ENCODE assay signal across 8 mouse cellular contexts in genomic region chrX:64275501-64276289, GRCm38 (mm10). TPM values are rescaled to one million over a fixed set of nuclear protein-coding genes. Genes with fewer than 3 reads are reported as not detected.
DNase-seq lines count a peak whose midpoint lies in the region; ATAC-seq and TF ChIP-seq lines count a peak whose summit lies in the region.

No protein-coding gene starts in this region.

- no peak for TF ChIP-seq CTCF in gastrocnemius, adult 2 months (IDR thresholded peaks at IDR 0.05)
- no peak for TF ChIP-seq CTCF in cerebellum, adult 2 months (IDR thresholded peaks at IDR 0.05; ENCODE audit: borderline replicate concordance, insufficient read depth, low read depth, low read length)
- TF ChIP-seq CTCF in forebrain, postnatal 0 days (IDR thresholded peaks at IDR 0.05; ENCODE audit: low read depth) = peak; percentile 14; the same call in 1 of the 2 replicates
- no peak for TF ChIP-seq CTCF in thymus, adult 2 months (IDR thresholded peaks at IDR 0.05; ENCODE audit: borderline replicate concordance, control insufficient read depth, extremely low read depth, insufficient read depth, low read length, poor library complexity)

- H3K27me3 ChIP-seq in cerebellum, adult 2 months (ENCODE audit: control insufficient read depth, insufficient read depth, low read length) = no peaks in the 10 kb centered on the region
- no peaks in the 10 kb centered on the region for H3K27me3 ChIP-seq in forebrain, postnatal 0 days (ENCODE audit: insufficient read depth, low read length)
- H3K27me3 ChIP-seq in thymus, adult 2 months (ENCODE audit: control insufficient read depth, insufficient read depth, low read length) = no peaks in the 10 kb centered on the region

- H3K4me3 ChIP-seq in gastrocnemius, adult 2 months = peak overlapping the region; percentile 46
- H3K4me3 ChIP-seq in cerebellum, adult 2 months (replicated peaks; ENCODE audit: insufficient read depth, low read depth, low read length) = peak overlapping the region; percentile 98
- peak overlapping the region; percentile 51 for H3K4me3 ChIP-seq in forebrain, postnatal 0 days (ENCODE audit: low read depth, low read length)
- H3K4me3 ChIP-seq in thymus, adult 2 months (ENCODE audit: control insufficient read depth, insufficient read depth, low read length) = no peak overlapping the region

- intact Hi-C loops in gastrocnemius, adult 2 months (cut with DNase I) = no loop called here
- intact Hi-C loops in left cerebral cortex, postnatal 25 days (cut with DNase I) = no loop called here

- DNase-seq in gastrocnemius, adult 2 months = no peak
- no peak for DNase-seq in gastrocnemius, postnatal 25 days
- peak; percentile 51 to 60 for DNase-seq in cerebellum, adult 2 months
- peak; percentile 34 for DNase-seq in forebrain, postnatal 0 days
- DNase-seq in left cerebral cortex, postnatal 25 days (ENCODE audit: low spot score in 2 of 2) = peak; percentile 35 to 48
- peak; percentile 23 for DNase-seq in right cerebral cortex, adult 18-20 months
- DNase-seq in thymus, adult 2 months = no peak
- DNase-seq in yolk sac, embryonic 10.5 days (ENCODE audit: low spot score) = no peak

- peak overlapping the region; percentile 51 for H3K4me2 ChIP-seq in forebrain, postnatal 0 days (ENCODE audit: low read depth)

- no peak for TF ChIP-seq POLR2A in cerebellum, adult 2 months (IDR thresholded peaks at IDR 0.05; ENCODE audit: borderline replicate concordance, insufficient read depth, low read length)
- TF ChIP-seq POLR2A in thymus, adult 2 months (IDR thresholded peaks at IDR 0.05; ENCODE audit: control insufficient read depth, extremely low read depth, insufficient read depth, low read length, poor library complexity) = no peak

- no peaks in the 10 kb centered on the region for H3K36me3 ChIP-seq in forebrain, postnatal 0 days (ENCODE audit: insufficient read depth)
- H3K36me3 ChIP-seq in thymus, adult 2 months (ENCODE audit: control insufficient read depth, insufficient read depth, low read length) = no peaks in the 10 kb centered on the region

- H3K9ac ChIP-seq in forebrain, postnatal 0 days = peak overlapping the region; percentile 58

- H3K4me1 ChIP-seq in cerebellum, adult 2 months (ENCODE audit: control insufficient read depth, insufficient read depth, low read length) = peaks cover 6% of the 10 kb centered on the region; the same call in 1 of the 2 replicates
- no peaks in the 10 kb centered on the region for H3K4me1 ChIP-seq in forebrain, postnatal 0 days (ENCODE audit: insufficient read depth)
- no peaks in the 10 kb centered on the region for H3K4me1 ChIP-seq in thymus, adult 2 months (replicated peaks; ENCODE audit: control insufficient read depth, insufficient read depth, low read length)

- peak; percentile 68 for ATAC-seq in forebrain, postnatal 0 days

- H3K27ac ChIP-seq in gastrocnemius, adult 2 months = no peak overlapping the region
- peak overlapping the region; percentile 96 for H3K27ac ChIP-seq in cerebellum, adult 2 months (ENCODE audit: insufficient read depth, low read length)
- peak overlapping the region; percentile 75; the same call in 1 of the 2 replicates for H3K27ac ChIP-seq in forebrain, postnatal 0 days (ENCODE audit: low read depth, low read length)
- no peak overlapping the region for H3K27ac ChIP-seq in thymus, adult 2 months (ENCODE audit: control insufficient read depth, insufficient read depth, low read length)

- WGBS in cerebellum, adult 2 months = 5% methylated on average over 31 of the region's 41 CpGs
- WGBS in forebrain, postnatal 0 days = 20% methylated on average over 40 of the region's 41 CpGs
- 5% methylated on average over 41 of the region's 41 CpGs for whole genome bisulfite sequencing in thymus, adult 2 months

- H3K9me3 ChIP-seq in forebrain, postnatal 0 days (ENCODE audit: low read length) = no peaks in the 10 kb centered on the region

RNA-seq across cellular contexts. Expression of gene Slitrk4, which starts 1.1 kb away (rescaled TPM):
- under 1 TPM; 0.05 to 0.22 TPM for total RNA-seq in gastrocnemius, adult 2 months (2021)
- total RNA-seq in gastrocnemius, postnatal 25 days (2021) = under 1 TPM; 0.29 to 0.61 TPM
- 10.5 and 11.8 TPM in 2 replicates for polyA plus RNA-seq in cerebellum, adult 2 months (2012; rRNA removed)
- 20.4 and 23.8 TPM in 2 replicates for total RNA-seq in forebrain, postnatal 0 days (2014; rRNA removed)
- 9.6 and 17.3 TPM in 2 replicates for polyA plus RNA-seq in forebrain, postnatal 0 days (2015; fragmentation: Nextera tagmentation; extraction: Ambion mirVana)
- 10 to 100 TPM; 53.6 to 58.6 TPM for total RNA-seq in left cerebral cortex, postnatal 25 days (2021)
- polyA plus RNA-seq in thymus, adult 2 months (2012; rRNA removed) = 0.01 and 0.13 TPM in 2 replicates

Comparison
In these comparisons a context has a peak if more than half of its experiments do, and no peak if none do; other contexts are left out.
1. DNase-seq: peak in cerebellum, adult 2 months (2 of 2), forebrain, postnatal 0 days (single experiment), left cerebral cortex, postnatal 25 days (2 of 2) and right cerebral cortex, adult 18-20 months (single experiment); none in gastrocnemius, adult 2 months (single experiment), gastrocnemius, postnatal 25 days (single experiment), thymus, adult 2 months (single experiment) and yolk sac, embryonic 10.5 days (single experiment).
2. H3K27ac ChIP-seq: peak in cerebellum, adult 2 months (single experiment) and forebrain, postnatal 0 days (single experiment); none in gastrocnemius, adult 2 months (single experiment) and thymus, adult 2 months (single experiment).
3. RNA of gene Slitrk4, which starts 1.1 kb away (total RNA-seq): 53.6 to 58.6 TPM in left cerebral cortex, postnatal 25 days and 20.4 to 23.8 TPM in forebrain, postnatal 0 days; 0.29 to 0.61 TPM in gastrocnemius, postnatal 25 days and 0.05 to 0.22 TPM in gastrocnemius, adult 2 months; every median in the first group is over 10 times any median in the second.